Mouse (Mus musculus) CH12.LX (cell line): ENCODE data around the gene Olfr576. TPM values are rescaled to one million over a fixed set of nuclear protein-coding genes. Genes with fewer than 3 reads are reported as not detected.

Source experiments
- DNase-seq: peaks from one replicate; pipeline ENCODE4 v3.0.0-alpha.2; 2013; ENCODE audit errors: extremely low read depth
- H3K27ac ChIP-seq: 2 replicates; pipeline ENCODE4 v1.5.1; 2012; ENCODE audit warnings: low read depth, mild to moderate bottlenecking, control low read depth, moderate library complexity; ENCODE audit not compliant: insufficient read depth
- H3K27me3 ChIP-seq: replicated peaks from 2 replicates; pipeline ENCODE3; 2012; ENCODE audit warnings: inconsistent platforms
- H3K36me3 ChIP-seq, 2 experiments: replicated peaks in 1 of 2; 2 replicates each; pipeline versions ENCODE3 to v1.6.1; 2012; ENCODE audit warnings: inconsistent platforms in 1 of 2, low read length in 1 of 2, mild to moderate bottlenecking in 1 of 2, mixed read lengths in 1 of 2, moderate library complexity in 1 of 2; ENCODE audit not compliant: control insufficient read depth in 1 of 2, insufficient read depth in 1 of 2
- H3K4me1 ChIP-seq, 2 experiments: 2 replicates each; pipeline ENCODE4 v1.6.1; 2012; ENCODE audit warnings: inconsistent platforms in 1 of 2, moderate library complexity in 1 of 2; ENCODE audit not compliant: insufficient read depth in 2 of 2, control insufficient read depth in 1 of 2
- H3K4me2 ChIP-seq: 2 replicates; pipeline ENCODE4 v1.6.1; 2012; ENCODE audit warnings: low read depth, mild to moderate bottlenecking, control low read depth; ENCODE audit not compliant: poor library complexity, insufficient read depth, severe bottlenecking
- H3K4me3 ChIP-seq, 3 experiments: fragments of 150-350 bp in 1 of 3; sonication (generic) in 1 of 3; replicated peaks in 1 of 3; 2 replicates each; pipeline versions ENCODE3 to v1.5.1; 2011 to 2012; ENCODE audit warnings: low read depth in 2 of 3, low read length in 2 of 3, mild to moderate bottlenecking in 2 of 3, moderate library complexity in 2 of 3, control low read depth in 1 of 3, improper control_type of control experiment in 1 of 3, inconsistent platforms in 1 of 3, mixed read lengths in 1 of 3; ENCODE audit not compliant: poor library complexity in 1 of 3
- H3K79me2 ChIP-seq: replicated peaks from 2 replicates; pipeline ENCODE4 v1.6.1; 2012; ENCODE audit warnings: mild to moderate bottlenecking, moderate library complexity; ENCODE audit not compliant: control insufficient read depth, poor library complexity, insufficient read depth, severe bottlenecking; ENCODE audit errors: extremely low read depth
- H3K9ac ChIP-seq: 2 replicates; pipeline ENCODE4 v1.6.1; 2012; ENCODE audit warnings: low read depth, mild to moderate bottlenecking, control low read depth, moderate library complexity; ENCODE audit not compliant: insufficient read depth
- H3K9me3 ChIP-seq: replicated peaks from 2 replicates; pipeline ENCODE3; 2012; ENCODE audit warnings: low read length, inconsistent platforms, mixed read lengths
- BHLHE40 ChIP-seq: IDR thresholded peaks from 2 replicates; pipeline ENCODE4 v1.6.1; 2011; ENCODE audit warnings: mild to moderate bottlenecking, low read depth, low read length, improper control_type of control experiment
- CTCF ChIP-seq, 2 experiments: IDR thresholded peaks in 1 of 2; conservative IDR thresholded peaks in 1 of 2; 2 replicates each; pipeline ENCODE4 v1.5.1; 2011 to 2012; ENCODE audit warnings: low read depth in 2 of 2, low read length in 2 of 2, improper control_type of control experiment in 1 of 2, inconsistent platforms in 1 of 2, mild to moderate bottlenecking in 1 of 2, moderate library complexity in 1 of 2
- GABPA ChIP-seq: IDR thresholded peaks from 2 replicates; pipeline ENCODE4 v1.6.1; 2012; ENCODE audit warnings: low read depth, low read length, improper control_type of control experiment, inconsistent platforms; ENCODE audit not compliant: insufficient replicate concordance
- IRF4 ChIP-seq: IDR thresholded peaks from 2 replicates; pipeline ENCODE4 v1.6.1; 2014; ENCODE audit warnings: low read depth, mild to moderate bottlenecking, inconsistent platforms, low read length, improper control_type of control experiment
- JUN ChIP-seq: IDR thresholded peaks from 2 replicates; pipeline ENCODE4 v1.6.1; 2011; ENCODE audit warnings: low read depth, mild to moderate bottlenecking, low read length, improper control_type of control experiment, moderate library complexity; ENCODE audit not compliant: insufficient read depth
- KAT2A ChIP-seq: IDR thresholded peaks from 2 replicates; pipeline ENCODE4 v1.6.1; 2012; ENCODE audit warnings: low read length, improper control_type of control experiment, inconsistent platforms; ENCODE audit not compliant: insufficient replicate concordance
- MAFK ChIP-seq: IDR thresholded peaks from 2 replicates; pipeline ENCODE4 v1.6.1; 2011; ENCODE audit warnings: low read length, improper control_type of control experiment; ENCODE audit not compliant: insufficient replicate concordance
- MAX ChIP-seq: IDR thresholded peaks from 2 replicates; pipeline ENCODE4 v1.6.1; 2011; ENCODE audit warnings: low read length, improper control_type of control experiment
- NRF1 ChIP-seq: IDR thresholded peaks from 2 replicates; pipeline ENCODE4 v1.6.1; 2014; ENCODE audit warnings: low read depth, mild to moderate bottlenecking, inconsistent platforms, low read length, improper control_type of control experiment, moderate library complexity
- POLR2A ChIP-seq: IDR thresholded peaks from 2 replicates; pipeline ENCODE4 v1.6.1; 2011; ENCODE audit warnings: low read depth, mild to moderate bottlenecking, improper control_type of control experiment, low read length
- POLR2AphosphoS2 ChIP-seq: IDR thresholded peaks from 2 replicates; pipeline ENCODE4 v1.6.1; 2011; ENCODE audit warnings: low read depth, low read length, improper control_type of control experiment
- RAD21 ChIP-seq: IDR thresholded peaks from 2 replicates; pipeline ENCODE4 v1.6.1; 2011; ENCODE audit warnings: low read depth, mild to moderate bottlenecking, low read length, improper control_type of control experiment, moderate library complexity
- RCOR1 ChIP-seq: conservative IDR thresholded peaks from 2 replicates; pipeline ENCODE4 v1.6.1; 2012; ENCODE audit warnings: low read depth, mild to moderate bottlenecking, inconsistent platforms, low read length, improper control_type of control experiment
- SIN3A ChIP-seq: IDR thresholded peaks from 2 replicates; pipeline ENCODE4 v1.6.1; 2012; ENCODE audit warnings: low read length, improper control_type of control experiment, inconsistent platforms
- SMC3 ChIP-seq: IDR thresholded peaks from 2 replicates; pipeline ENCODE4 v1.6.1; 2011; ENCODE audit warnings: low read depth, low read length, improper control_type of control experiment
- TBP ChIP-seq: conservative IDR thresholded peaks from 2 replicates; pipeline ENCODE4 v1.6.1; 2011; ENCODE audit warnings: low read depth, low read length, improper control_type of control experiment
- TCF12 ChIP-seq: IDR thresholded peaks from 2 replicates; pipeline ENCODE4 v1.6.1; 2014; ENCODE audit warnings: low read depth, mild to moderate bottlenecking, inconsistent platforms, low read length, improper control_type of control experiment
- USF1 ChIP-seq: IDR thresholded peaks from 2 replicates; pipeline ENCODE4 v1.6.1; 2014; ENCODE audit warnings: low read depth, mild to moderate bottlenecking, inconsistent platforms, low read length, improper control_type of control experiment
- ZKSCAN1 ChIP-seq: IDR thresholded peaks from 2 replicates; pipeline ENCODE4 v1.6.1; 2012; ENCODE audit warnings: low read depth, inconsistent platforms, low read length, improper control_type of control experiment, borderline replicate concordance
- ZMIZ1 ChIP-seq: IDR thresholded peaks from 2 replicates; pipeline ENCODE4 v1.6.1; 2012; ENCODE audit warnings: low read depth, mild to moderate bottlenecking, inconsistent platforms, low read length, improper control_type of control experiment
- ZNF384 ChIP-seq: IDR thresholded peaks from 2 replicates; pipeline ENCODE4 v1.6.1; 2012; ENCODE audit warnings: low read depth, low read length, improper control_type of control experiment, inconsistent platforms
- dilution Hi-C: fragments of 300-500 bp; cut with MboI; formaldehyde crosslinking; loops from 2 replicates; pipeline ENCODE4 v1.14.3; 2020; ENCODE audit warnings: low sequenced_read_pairs; ENCODE audit not compliant: extremely low pct_unique_long_range_greater_than_20kb, extremely low pct_ligation_motif_present
- in situ Hi-C: fragments of 300-500 bp; cut with MboI; formaldehyde crosslinking; loops from 3 replicates; pipeline ENCODE4 v1.14.3; 2019; ENCODE audit warnings: low sequenced_read_pairs, low pct_ligation_motif_present, low pct_unique_long_range_greater_than_20kb, mixed read lengths
- polyA plus RNA-seq: library from polyadenylated mRNA; unstranded; fragments of >175 nt; gene quantifications from 2 replicates; pipeline ENCODE4 v1.2.1, GENCODE M21; 2012; ENCODE audit warnings: low read depth; ENCODE audit not compliant: insufficient read length
- total RNA-seq, 2 experiments: library from RNA; depleted of rRNA; stranded (reverse); fragments of 300-350 nt in 1 of 2; fragments of >200 nt in 1 of 2; gene quantifications; 2 replicates each; pipeline ENCODE4 v1.2.3; 2012 to 2014

Gene Olfr576
- total and polyA plus RNA-seq, 3 experiments = not detected

DNA sequence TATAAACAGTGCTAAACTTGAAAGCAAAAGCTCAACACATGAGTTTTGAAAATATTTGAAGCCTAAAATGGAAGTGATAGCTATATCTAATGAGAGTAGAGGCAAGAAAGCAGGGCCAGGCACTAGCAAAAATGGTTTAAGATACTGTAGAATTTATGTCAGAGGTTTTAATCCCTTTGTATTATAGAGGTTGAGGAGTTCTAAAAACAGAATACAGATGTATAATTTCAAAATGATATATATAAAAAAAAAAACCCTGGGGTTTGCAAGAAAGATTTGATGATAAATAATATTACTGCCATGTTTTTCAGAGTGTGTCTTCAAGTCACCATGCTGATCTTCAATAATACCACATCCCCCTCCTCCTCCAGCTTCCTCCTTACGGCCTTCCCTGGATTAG, 14.3 kb upstream of the Olfr576 start, which contains the start of gene Olfr574:
Gene Olfr574, plus strand, starts transcription at position 301 of the 400 bp plus-strand sequence.
- no peaks in the 10 kb centered on the region for H3K36me3 ChIP-seq
- no peaks in the 10 kb centered on the region for H3K27me3 ChIP-seq
- no peak within 1 kb of the TSS for H3K27ac ChIP-seq
- in situ Hi-C loops (no loop called here), dilution Hi-C loops (no loop called here)
- H3K9me3 ChIP-seq = no peaks in the 10 kb centered on the region
- no peak for TF ChIP-seq CTCF (conservative IDR thresholded peaks at IDR 0.05 in 1 of 2, IDR thresholded peaks at IDR 0.05 in 1 of 2; ENCODE audit: low read depth in 2 of 2, low read length in 2 of 2)
- no peak for TF ChIP-seq JUN
- no peak for TF ChIP-seq ZMIZ1
- no peak for TF ChIP-seq KAT2A
- no peak for TF ChIP-seq RAD21
- no peak for TF ChIP-seq TCF12
- no peak for TF ChIP-seq IRF4
- TF ChIP-seq ZNF384 = no peak
- no peak for TF ChIP-seq POLR2A
- TF ChIP-seq USF1 = no peak
- no peak within 1 kb of the TSS for H3K4me2 ChIP-seq
- H3K79me2 ChIP-seq = no peaks in the 10 kb centered on the region
- no peak for DNase-seq
- no peak within 1 kb of the TSS for H3K9ac ChIP-seq
- no peak within 1 kb of the TSS for H3K4me3 ChIP-seq
- H3K4me1 ChIP-seq = no peaks in the 10 kb centered on the region

DNA sequence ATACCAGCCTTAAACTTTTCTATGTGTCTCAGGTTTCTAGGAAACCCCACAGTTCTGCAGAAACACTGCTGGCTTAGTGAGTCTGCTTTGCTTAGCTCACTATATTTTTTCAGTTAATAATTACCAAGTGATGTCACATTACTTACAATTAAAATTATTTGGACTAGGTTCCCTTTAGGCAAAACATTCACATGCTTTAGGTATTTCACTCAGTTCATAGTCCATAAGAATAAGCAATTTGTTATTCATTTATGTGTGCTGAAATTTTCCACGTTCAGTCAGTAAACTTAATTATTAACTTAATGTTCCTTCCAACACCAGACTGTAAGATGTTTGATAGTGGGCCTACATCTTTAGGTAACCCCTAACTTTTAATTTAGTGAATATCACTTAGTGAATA, 11.7 kb upstream of the Olfr576 start:
- TF ChIP-seq USF1 = no peak
- no peak for TF ChIP-seq TBP
- no peak for TF ChIP-seq POLR2AphosphoS2
- TF ChIP-seq TCF12 = no peak
- no peak for TF ChIP-seq MAX
- no peak for TF ChIP-seq SMC3
- TF ChIP-seq POLR2A = no peak
- no peak for TF ChIP-seq RCOR1
- TF ChIP-seq JUN = no peak
- TF ChIP-seq BHLHE40 = no peak
- no peak for TF ChIP-seq SIN3A
- TF ChIP-seq CTCF (conservative IDR thresholded peaks at IDR 0.05 in 1 of 2, IDR thresholded peaks at IDR 0.05 in 1 of 2; ENCODE audit: low read depth in 2 of 2, low read length in 2 of 2) = no peak
- no peak for TF ChIP-seq NRF1
- no peak for TF ChIP-seq GABPA
- TF ChIP-seq ZKSCAN1 = no peak
- no peak for TF ChIP-seq MAFK
- Histone ChIP-seq H3K36me3 (no peaks in the 10 kb centered on the region), H3K27ac (no peak overlapping the region), H3K9ac (no peak overlapping the region), H3K9me3 (no peaks in the 10 kb centered on the region), H3K79me2 (no peaks in the 10 kb centered on the region), H3K4me3 (no peak overlapping the region), H3K4me2 (no peak overlapping the region), H3K27me3 (no peaks in the 10 kb centered on the region), H3K4me1 (no peaks in the 10 kb centered on the region)
- in situ Hi-C loops (no loop called here), dilution Hi-C loops (no loop called here)
- DNase-seq = no peak
